Comparison of ENCODE assay signal across 26 mouse cellular contexts in the genomic region with DNA sequence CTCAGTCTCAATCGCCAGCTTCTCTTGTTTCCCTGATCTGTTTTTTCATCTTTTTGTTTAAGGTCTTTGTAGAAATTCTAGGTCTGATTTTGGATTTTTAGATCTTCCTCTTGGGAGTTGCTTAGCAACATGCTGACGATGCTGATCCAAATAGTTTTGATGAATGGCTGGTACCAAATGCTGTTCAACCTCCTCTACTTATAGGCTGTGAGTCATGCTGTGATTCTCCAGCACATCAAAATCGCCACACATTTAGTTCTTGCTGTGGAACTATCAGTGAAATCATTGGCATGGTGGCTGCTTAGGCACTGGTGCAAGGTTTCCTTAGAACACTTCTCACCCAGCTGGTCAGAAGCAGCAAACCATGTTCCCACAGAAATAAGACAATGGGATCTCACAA. TPM values are rescaled to one million over a fixed set of nuclear protein-coding genes. Genes with fewer than 3 reads are reported as not detected.
DNase-seq lines count a peak whose midpoint lies in the region; ATAC-seq lines count a peak whose summit lies in the region.
"Had no signal": no experiment of that assay in that cellular context is flagged by ENCODE, and none has a peak within 500 bp of the region (broad histone marks: within the 10 kb centered on the region; RNA-seq: fewer than 3 reads in every experiment).

No protein-coding gene starts in this region.

- intact Hi-C loops in left cerebral cortex, postnatal 4 days (cut with DNase I) = no loop called here
- intact Hi-C loops in gastrocnemius, postnatal 36 days (cut with DNase I) = no loop called here

- no peak for ATAC-seq in erythroid progenitor cell, adult 5-6 weeks (replicated peaks; ENCODE audit: low FRiP score, poor library complexity, severe bottlenecking)
- ATAC-seq: forebrain, embryonic 14.5 days; forebrain, postnatal 0 days; hindbrain, embryonic 16.5 days; Patski had no signal

- DNase-seq in left cerebral cortex, adult 11 months (ENCODE audit: low spot score) = peak; percentile 2
- no peak for DNase-seq in left cerebral cortex, postnatal 4 days
- DNase-seq in brain, adult 2 months (ENCODE audit: low read depth, low spot score) = peak; percentile 72
- peak; percentile 16 to 23 for DNase-seq in left cerebral cortex, adult 9 months (ENCODE audit: low spot score in 2 of 2)
- DNase-seq in right cerebral cortex, postnatal 10 days (ENCODE audit: low spot score in 2 of 2) = peak; percentile 19 to 40
- no peak for DNase-seq in gastrocnemius, postnatal 36 days
- DNase-seq in retina, embryonic 14.5 days (ENCODE audit: low spot score) = no peak
- DNase-seq: adrenal gland, adult 2 months; adrenal gland, postnatal 14 days; B cell, adult 2 months; cerebellum, adult 18-20 months; cerebellum, adult 9-10 months; cerebellum, postnatal 14 days; forebrain, postnatal 0 days; gastrocnemius, postnatal 10 days; heart, adult 11 months had no signal

RNA-seq across cellular contexts. Expression of a gene that starts 15.0 kb away (rescaled TPM):
- not detected for total RNA-seq in left cerebral cortex, postnatal 4 days (2021)
- not detected for total RNA-seq in gastrocnemius, postnatal 36 days (2021)
- not detected in 2 replicates for total RNA-seq in erythroid progenitor cell, adult 5-6 weeks (2015; ENCODE audit: low replicate concordance)
- total RNA-seq in erythroid progenitor cell, adult 5-6 weeks (2017; ENCODE audit: low replicate concordance) = not detected in 2 replicates
- total RNA-seq: adrenal gland, adult 2 months; adrenal gland, postnatal 14 days; CH12.LX; forebrain, postnatal 0 days; gastrocnemius, adult 18-20 months; gastrocnemius, postnatal 10 days; gastrocnemius, postnatal 4 days; heart, adult 8-10 months; heart, postnatal 25 days; hematopoietic stem cell, adult 5-6 weeks had no signal

RNA-seq across cellular contexts. Expression of a gene that starts 37.0 kb away (rescaled TPM):
- total RNA-seq in left cerebral cortex, postnatal 4 days (2021) = 10 to 100 TPM; 23.8 to 26.0 TPM
- 1 to 10 TPM in 1 of 2 experiments, under 1 TPM in 1; 0.94 to 1.1 TPM for total RNA-seq in gastrocnemius, postnatal 36 days (2021)
- total RNA-seq in erythroid progenitor cell, adult 5-6 weeks (2015; ENCODE audit: low replicate concordance) = 0.72 TPM in 1 of 2 replicates, not detected in the other
- 0.39 and 1.3 TPM in 2 replicates for total RNA-seq in erythroid progenitor cell, adult 5-6 weeks (2017; ENCODE audit: low replicate concordance)
- total RNA-seq: CH12.LX had no signal

Comparison
In these comparisons a context has a peak if more than half of its experiments do, and no peak if none do; other contexts are left out.
1. DNase-seq: peak in left cerebral cortex, adult 11 months (single experiment), brain, adult 2 months (single experiment), left cerebral cortex, adult 9 months (2 of 2) and right cerebral cortex, postnatal 10 days (2 of 2); none in left cerebral cortex, postnatal 4 days (single experiment), gastrocnemius, postnatal 36 days (0 of 2) and retina, embryonic 14.5 days (single experiment).
2. RNA of a gene that starts 37.0 kb away (total RNA-seq): 23.8 to 26.0 TPM in left cerebral cortex, postnatal 4 days; 0.39 to 1.3 TPM in erythroid progenitor cell, adult 5-6 weeks and 0.94 to 1.1 TPM in gastrocnemius, postnatal 36 days; every median in the first group is over 10 times any median in the second.